Mouse (Mus musculus) c-Kit-positive CD71-positive TER-119-positive erythroid progenitor cells, embryonic 14.5 days (primary cell): Measurements from ENCODE around the gene Gm37240.

ENCODE experiments used
- DNase-seq: peaks from one replicate; pipeline ENCODE4 v3.0.0-alpha.2; 2013; ENCODE audit warnings: low spot score

The Gm37240 gene

DNA sequence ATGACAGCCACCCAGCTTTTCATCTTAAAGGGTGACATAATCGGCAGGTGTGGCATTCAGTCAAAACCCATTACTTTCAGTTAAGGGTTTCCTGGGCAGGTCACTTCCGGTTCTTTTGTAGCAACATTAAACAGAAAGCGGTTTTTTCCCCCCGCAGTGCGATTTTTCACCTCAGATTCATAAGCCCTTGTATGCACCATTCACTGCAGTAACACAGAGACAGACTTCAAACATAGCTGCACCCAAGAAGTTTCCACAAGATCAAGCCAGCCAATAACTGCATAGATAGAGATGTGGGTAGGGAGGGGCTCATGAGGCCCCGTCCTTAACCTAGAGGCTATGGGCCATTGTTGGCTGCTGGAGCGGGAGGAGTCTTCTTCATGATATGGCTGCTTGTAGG is 760.3 kb downstream of the Gm37240 start:
- DNase-seq = no peak

DNA sequence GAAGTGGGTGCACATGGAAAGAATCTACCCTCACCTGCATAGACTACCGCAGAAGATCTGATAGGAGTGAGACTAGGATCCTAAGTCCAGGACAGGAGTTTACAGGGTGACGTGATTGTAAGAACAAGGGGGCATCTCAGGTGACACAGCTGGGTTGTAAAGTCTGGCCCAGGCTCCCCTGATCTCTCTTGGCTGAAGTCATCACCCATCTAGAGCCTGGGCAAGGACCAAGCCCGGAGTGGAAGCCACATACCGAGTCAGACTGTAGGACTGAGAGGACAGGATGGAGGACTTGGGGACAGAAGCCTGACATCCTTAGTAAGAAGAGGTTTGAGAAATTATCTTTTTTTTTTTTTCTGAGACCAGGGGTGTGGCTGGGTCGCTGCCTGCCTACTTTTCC is 761.8 kb downstream of the Gm37240 start:
- no peak for DNase-seq

GRCm38 (mm10) chr3:85124924-85125323 is 762.4 kb downstream of the Gm37240 start:
- DNase-seq = no peak

GRCm38 (mm10) chr3:85124410-85124809 is 762.9 kb downstream of the Gm37240 start:
- DNase-seq = no peak

GRCm38 (mm10) chr3:85117702-85118101 is 769.6 kb downstream of the Gm37240 start:
- DNase-seq = no peak

DNA sequence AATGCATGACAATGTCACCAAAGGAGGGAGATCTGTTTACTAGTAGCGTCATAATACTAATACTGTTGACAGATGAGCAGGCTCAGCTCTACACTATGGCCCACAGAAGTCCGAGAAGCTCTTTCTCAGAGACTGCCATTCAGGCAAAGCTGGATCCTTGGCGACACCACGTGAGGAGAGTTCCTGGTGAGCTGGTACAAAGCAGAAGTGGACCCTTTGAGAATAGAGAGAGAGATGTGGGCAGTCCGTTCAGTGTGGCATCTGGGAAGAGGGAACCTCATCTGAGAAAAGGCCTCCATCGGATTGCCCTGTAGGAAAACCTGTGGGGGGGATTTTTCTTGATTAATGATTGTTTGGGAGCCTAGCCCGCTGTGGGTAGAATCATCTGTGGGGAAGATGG is 770.3 kb downstream of the Gm37240 start:
- DNase-seq = no peak

- no peak for DNase-seq
These were observed 771.3 kb downstream of the Gm37240 start for GRCm38 (mm10) chr3:85115959-85116543.

GRCm38 (mm10) chr3:85113565-85113964 is 773.8 kb downstream of the Gm37240 start:
- DNase-seq = no peak

DNA sequence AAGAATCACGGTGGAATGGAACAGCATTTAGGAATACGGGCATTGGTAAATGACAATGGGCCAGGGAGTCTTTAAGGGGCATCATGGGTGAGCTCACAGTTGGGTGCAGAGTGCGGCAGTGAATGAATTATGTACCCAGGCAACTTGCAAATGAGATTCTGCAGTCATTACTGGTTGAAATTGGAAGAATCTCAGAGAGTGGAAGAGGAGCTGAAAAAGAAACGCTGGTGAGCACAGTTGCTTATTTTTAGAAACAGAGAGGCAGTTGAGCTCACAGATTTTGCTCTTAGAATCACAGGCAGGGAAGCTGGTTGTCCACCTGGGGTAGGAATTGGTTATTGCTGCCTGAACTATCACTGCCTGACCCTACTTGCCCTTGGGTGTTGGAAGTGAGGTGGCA is 776.6 kb downstream of the Gm37240 start:
- no peak for DNase-seq

DNA sequence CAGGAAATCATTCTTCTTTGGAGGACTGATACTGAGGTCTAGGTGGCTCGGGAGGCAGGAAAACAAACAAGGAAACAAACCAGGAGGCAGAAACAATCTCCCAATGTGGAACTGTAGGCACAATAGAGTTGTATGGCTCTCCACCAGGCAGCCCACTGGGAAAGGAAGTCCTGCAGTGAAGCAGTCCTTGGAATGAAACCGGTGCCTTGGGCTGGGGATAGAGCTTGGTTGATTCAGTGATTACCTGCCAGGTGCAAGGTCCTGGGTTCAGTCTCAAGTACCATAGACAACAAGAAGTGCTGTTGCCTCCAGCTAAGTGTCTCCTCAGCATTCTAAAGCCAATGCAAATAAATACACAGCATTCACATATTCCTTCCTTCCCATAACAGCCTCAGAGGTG is 778.1 kb downstream of the Gm37240 start:
- DNase-seq = no peak

DNA sequence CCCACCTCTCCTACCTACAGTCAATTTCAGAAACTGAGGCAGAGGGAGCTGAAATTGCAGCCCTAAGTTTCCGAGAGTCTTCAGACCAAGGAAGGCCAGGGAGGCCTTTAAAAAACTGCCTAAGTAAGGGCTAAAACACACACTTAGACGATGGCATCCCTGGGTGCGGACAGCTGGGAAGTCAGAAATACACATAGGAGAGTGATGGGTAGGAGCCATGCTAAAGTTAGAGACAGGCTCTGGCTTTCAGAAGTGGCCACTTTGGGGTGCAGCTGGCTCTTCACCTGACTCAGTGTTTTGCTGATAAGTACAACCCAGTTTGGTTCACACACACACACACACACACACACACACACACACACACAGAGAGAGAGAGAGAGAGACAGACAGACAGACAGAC is 778.9 kb downstream of the Gm37240 start:
- DNase-seq = no peak

DNA sequence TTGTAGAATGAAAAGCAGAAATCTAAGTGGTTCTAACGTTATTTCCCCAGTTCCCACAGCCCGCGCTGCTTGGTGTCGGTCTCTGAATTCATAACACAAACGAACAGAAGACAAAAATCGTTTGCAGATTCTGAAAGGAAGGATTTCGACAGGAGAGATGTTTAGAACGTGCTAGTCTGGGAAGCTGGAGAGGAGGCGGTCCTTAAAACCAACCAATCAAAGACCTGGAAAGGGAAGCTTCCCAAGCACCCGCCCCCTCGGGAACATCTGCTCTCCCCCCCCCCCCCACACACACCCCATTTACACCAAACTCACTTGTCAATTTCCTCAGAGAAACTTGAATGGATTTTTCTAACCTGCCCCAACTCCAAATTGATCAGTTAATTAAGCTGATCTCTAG is 780.4 kb downstream of the Gm37240 start:
- DNase-seq = no peak

DNA sequence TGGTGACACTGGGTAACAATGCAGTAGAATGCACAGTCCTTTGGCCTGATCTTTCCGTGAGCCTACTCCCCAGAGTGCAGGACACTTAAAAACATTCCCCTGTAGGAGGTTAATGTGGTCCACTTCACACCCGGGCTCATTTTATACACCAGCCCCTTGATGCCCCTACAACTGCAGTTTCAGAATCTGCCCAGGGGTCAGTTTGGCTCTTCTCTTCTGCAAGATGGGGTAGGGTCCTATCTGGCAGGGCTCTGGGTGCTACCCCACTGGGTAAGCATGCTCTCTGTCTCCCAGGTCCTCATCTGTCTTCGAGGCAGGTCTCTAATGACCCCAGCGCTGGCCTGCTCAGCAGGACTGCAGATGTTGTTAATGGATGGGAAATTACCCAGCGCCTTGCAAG is 783.0 kb downstream of the Gm37240 start:
- DNase-seq = no peak

DNA sequence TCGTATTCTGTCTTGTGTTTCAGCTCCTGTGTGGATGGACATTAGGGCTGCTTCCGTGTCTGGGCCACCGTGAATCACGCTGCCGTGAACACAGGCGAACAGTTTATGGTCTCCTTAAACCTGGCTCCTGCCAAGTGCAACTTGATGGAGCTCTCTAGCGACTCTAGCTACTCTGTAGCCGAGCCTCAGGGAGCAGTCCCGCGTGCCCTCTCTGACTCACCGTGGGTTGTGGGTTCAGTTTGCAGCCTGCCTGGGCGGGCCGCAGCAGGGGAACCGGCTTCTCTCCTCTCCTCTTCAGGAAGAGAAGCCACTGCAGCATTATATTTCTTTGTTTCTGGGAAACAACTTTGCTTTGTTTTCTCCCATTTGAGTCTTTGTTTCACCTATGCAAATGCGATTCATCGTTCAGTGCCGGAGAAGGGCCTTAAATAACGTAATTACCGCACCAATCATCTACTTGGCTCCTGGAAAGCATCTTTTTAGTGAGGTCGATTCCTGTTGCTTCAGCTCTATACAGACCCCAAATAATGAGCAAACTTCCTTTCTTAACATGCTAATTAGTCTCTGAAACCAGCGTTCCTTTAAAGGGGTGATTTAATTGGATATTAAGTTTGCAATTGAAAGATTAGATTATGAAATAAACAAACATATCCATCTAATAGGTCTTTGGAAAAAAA is 806.3 kb downstream of the Gm37240 start:
- DNase-seq = no peak

- DNase-seq = no peak
These were observed 823.2 kb downstream of the Gm37240 start for GRCm38 (mm10) chr3:85064113-85064512.

DNA sequence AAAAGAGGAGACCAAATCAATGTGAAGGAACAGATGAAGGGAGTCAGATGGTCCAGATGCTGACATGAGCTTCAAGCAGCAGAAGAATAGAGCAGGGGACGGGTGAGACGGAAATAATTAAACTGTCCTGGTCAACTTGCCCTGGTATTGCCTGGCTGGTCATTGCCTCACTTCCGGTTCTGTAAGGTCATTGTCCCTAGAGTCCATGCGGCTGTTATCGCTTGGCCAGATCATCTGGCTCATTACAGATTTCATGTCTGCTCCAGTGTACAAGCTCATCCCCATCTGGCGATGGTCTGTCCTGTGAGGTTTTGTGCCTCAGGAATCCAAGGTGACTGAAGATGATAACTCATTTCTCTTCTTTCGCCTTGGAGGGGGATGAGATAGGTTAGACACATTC is 827.2 kb downstream of the Gm37240 start:
- DNase-seq = no peak

DNA sequence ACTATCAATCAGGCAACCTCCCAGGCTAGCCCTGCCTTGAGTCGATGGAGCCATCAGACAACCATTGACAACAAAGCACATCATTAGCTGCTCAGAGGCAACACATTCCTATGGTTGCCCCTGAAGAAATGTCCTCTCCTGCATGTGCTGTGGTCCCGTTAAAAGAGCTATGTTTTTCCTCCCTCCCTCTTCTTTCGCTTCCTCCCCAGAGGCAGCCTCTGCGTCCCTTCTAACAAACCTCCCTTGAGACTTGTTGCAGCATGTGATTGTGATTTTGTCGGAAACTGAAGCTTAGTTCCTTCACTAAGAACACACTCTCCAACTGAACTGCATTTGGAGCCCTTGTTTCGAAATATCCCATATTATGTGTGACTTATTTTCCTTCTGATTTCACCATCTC is 830.1 kb downstream of the Gm37240 start:
- no peak for DNase-seq

DNA sequence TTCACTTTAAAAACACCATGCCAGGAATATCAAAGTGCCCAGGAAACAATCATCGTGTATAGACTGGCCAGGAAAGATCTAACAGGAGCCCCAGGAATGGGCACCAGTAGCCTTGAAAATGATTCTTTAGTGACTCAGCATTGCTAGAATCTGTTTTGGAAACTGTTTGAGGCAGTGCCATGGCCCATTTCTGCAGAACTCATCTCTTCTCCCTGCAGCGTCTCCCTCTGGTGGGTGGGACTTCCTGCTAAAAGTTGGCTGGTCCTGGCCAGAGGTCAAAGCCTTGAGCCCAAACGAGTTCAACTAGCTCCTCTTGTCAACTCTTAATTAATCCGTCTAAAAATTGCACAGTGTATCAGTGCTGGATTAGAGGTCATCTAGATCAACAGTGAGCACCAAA is 833.8 kb downstream of the Gm37240 start:
- no peak for DNase-seq

GRCm38 (mm10) chr3:85052196-85052595 is 835.1 kb downstream of the Gm37240 start:
- DNase-seq = no peak

- no peak for DNase-seq
These were observed 838.7 kb downstream of the Gm37240 start for GRCm38 (mm10) chr3:85048569-85048968.

DNA sequence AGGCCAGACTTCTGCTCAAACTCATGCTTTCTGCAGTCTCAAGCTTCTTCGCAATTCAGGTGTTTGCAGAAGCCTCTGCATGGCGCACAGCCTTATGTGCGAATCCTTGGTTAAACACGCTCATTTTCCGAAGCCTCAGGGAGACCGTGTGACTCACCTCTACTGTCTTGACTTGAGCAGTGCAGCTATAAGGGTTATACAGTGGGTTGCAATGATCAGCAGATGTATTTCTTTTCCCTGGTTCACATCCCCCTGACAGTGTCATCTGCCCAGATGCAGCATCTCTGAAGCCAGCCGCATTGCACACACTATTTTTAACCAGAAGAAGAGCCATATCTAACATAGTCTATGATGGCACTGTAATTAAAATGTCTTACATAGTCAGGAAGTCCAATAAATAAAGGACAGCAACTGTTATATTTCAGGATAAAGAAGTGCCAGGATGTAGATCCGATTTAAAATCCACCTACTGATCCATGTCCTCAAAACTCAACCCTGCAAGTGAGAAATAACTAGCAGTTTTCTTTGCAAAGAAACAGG is 843.6 kb downstream of the Gm37240 start:
- DNase-seq = no peak

GRCm38 (mm10) chr3:85042126-85042525 is 845.2 kb downstream of the Gm37240 start:
- no peak for DNase-seq

GRCm38 (mm10) chr3:85029141-85029540 is 858.2 kb downstream of the Gm37240 start:
- no peak for DNase-seq
